Comparison of ENCODE assay signal across 9 mouse cellular contexts in the genomic region with DNA sequence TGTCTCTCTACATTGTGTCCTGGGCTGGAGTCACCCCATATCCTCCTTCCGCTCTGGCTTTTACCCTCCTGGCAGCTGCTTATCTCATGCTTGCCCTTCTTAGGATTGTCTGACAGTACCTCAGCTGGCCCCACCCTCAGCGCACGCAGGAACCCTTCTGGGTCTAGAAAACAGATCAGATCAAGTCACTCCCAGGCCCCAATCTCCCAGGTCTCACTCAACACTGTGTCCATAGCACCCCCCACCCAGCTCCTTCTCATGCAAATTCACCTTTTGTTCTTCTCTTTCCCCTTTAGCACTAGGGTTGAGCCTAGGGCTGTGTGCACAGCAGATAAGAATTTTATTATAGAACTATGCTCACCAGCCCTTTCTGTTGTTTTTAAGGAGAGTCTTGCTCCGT. TPM values are rescaled to one million over a fixed set of nuclear protein-coding genes. Genes with fewer than 3 reads are reported as not detected.
DNase-seq lines count a peak whose midpoint lies in the region; ATAC-seq and TF ChIP-seq lines count a peak whose summit lies in the region.
"Had no signal": no experiment of that assay in that cellular context is flagged by ENCODE, and none has a peak within 500 bp of the region (broad histone marks: within the 10 kb centered on the region; RNA-seq: fewer than 3 reads in every experiment).

No protein-coding gene starts in this region.

- no peak for TF ChIP-seq CTCF in small intestine, adult 2 months (IDR thresholded peaks at IDR 0.05; ENCODE audit: extremely low read depth, insufficient read length, insufficient replicate concordance, low read depth, low read length)

- H3K4me2 ChIP-seq in limb, embryonic 12.5 days = peak overlapping the region; percentile 11; the same call in 1 of the 2 replicates
- peak overlapping the region; percentile 100 for H3K4me2 ChIP-seq in liver, embryonic 12.5 days

- peaks cover 46% of the 10 kb centered on the region for H3K4me1 ChIP-seq in limb, embryonic 12.5 days (replicated peaks)
- H3K4me1 ChIP-seq in limb, embryonic 10.5 days = peaks cover 43% of the 10 kb centered on the region
- H3K4me1 ChIP-seq in liver, embryonic 12.5 days = peaks cover 97% of the 10 kb centered on the region
- peaks cover 48% of the 10 kb centered on the region for H3K4me1 ChIP-seq in small intestine, adult 2 months (ENCODE audit: control insufficient read depth, insufficient read depth, insufficient read length, low read length)

- no peak for ATAC-seq in limb, embryonic 12.5 days (ENCODE audit: insufficient number of reproducible peaks, insufficient read depth, low FRiP score, low TSS enrichment, low read depth)
- peak; percentile 30 for ATAC-seq in erythroblast, adult 5-6 weeks (replicated peaks; ENCODE audit: low FRiP score, poor library complexity, severe bottlenecking)
- ATAC-seq in liver, embryonic 12.5 days = peak; percentile 77

- peaks cover 9% of the 10 kb centered on the region; the same call in 1 of the 2 replicates for H3K36me3 ChIP-seq in limb, embryonic 12.5 days
- H3K36me3 ChIP-seq in limb, embryonic 10.5 days = peaks cover 4% of the 10 kb centered on the region; the same call in 1 of the 2 replicates
- H3K36me3 ChIP-seq in liver, embryonic 12.5 days = peaks cover 22% of the 10 kb centered on the region
- no peaks in the 10 kb centered on the region for H3K36me3 ChIP-seq in small intestine, adult 2 months (ENCODE audit: control insufficient read depth, insufficient read depth, low read length)

- DNase-seq in limb, embryonic 10.5 days (ENCODE audit: low spot score) = no peak
- no peak for DNase-seq in left cerebral cortex, postnatal 10 days (ENCODE audit: extremely low spot score in 1 of 2, low spot score in 2 of 2)
- no peak for DNase-seq in spleen, postnatal 14 days (ENCODE audit: low spot score in 2 of 2)
- no peak for DNase-seq in T-cell, adult 2 months (ENCODE audit: low spot score)
- DNase-seq: layer of hippocampus, postnatal 36 days had no signal

- no peak; the same call in 1 of the 2 replicates for TF ChIP-seq POLR2A in small intestine, adult 2 months (IDR thresholded peaks at IDR 0.05; ENCODE audit: low read depth, low read length)

- 51% methylated on average over 4 of the region's 4 CpGs for WGBS in limb, embryonic 12.5 days
- WGBS in limb, embryonic 10.5 days = 54% methylated on average over 4 of the region's 4 CpGs
- WGBS in liver, embryonic 12.5 days (ENCODE audit: insufficient replicate concordance) = 12% methylated on average over 4 of the region's 4 CpGs
- 29% methylated on average over 4 of the region's 4 CpGs for WGBS in small intestine, adult 2 months

- peaks cover 23% of the 10 kb centered on the region for H3K27me3 ChIP-seq in limb, embryonic 12.5 days
- H3K27me3 ChIP-seq in limb, embryonic 10.5 days (ENCODE audit: low read depth, poor library complexity, severe bottlenecking) = peaks cover 22% of the 10 kb centered on the region
- peaks cover 10% of the 10 kb centered on the region for H3K27me3 ChIP-seq in liver, embryonic 12.5 days (replicated peaks)
- 0 out of 2 replicates have a peak, but pooled peaks cover 8% of the 10 kb centered on the region for H3K27me3 ChIP-seq in small intestine, adult 2 months (ENCODE audit: control insufficient read depth, insufficient read depth, low read length)

- H3K9me3 ChIP-seq in limb, embryonic 12.5 days = no peaks in the 10 kb centered on the region
- H3K9me3 ChIP-seq in limb, embryonic 10.5 days (replicated peaks) = no peaks in the 10 kb centered on the region
- H3K9me3 ChIP-seq in liver, embryonic 12.5 days (replicated peaks) = no peaks in the 10 kb centered on the region

- no peak overlapping the region for H3K27ac ChIP-seq in limb, embryonic 12.5 days
- no peak overlapping the region for H3K27ac ChIP-seq in limb, embryonic 10.5 days
- peak overlapping the region; percentile 98 for H3K27ac ChIP-seq in liver, embryonic 12.5 days
- peak overlapping the region; percentile 82 for H3K27ac ChIP-seq in small intestine, adult 2 months (ENCODE audit: insufficient read depth, low read depth, low read length)

- intact Hi-C loops in left cerebral cortex, postnatal 10 days (cut with DNase I) = no loop called here

- H3K4me3 ChIP-seq in limb, embryonic 12.5 days (replicated peaks) = no peak overlapping the region
- no peak overlapping the region for H3K4me3 ChIP-seq in limb, embryonic 10.5 days
- H3K4me3 ChIP-seq in liver, embryonic 12.5 days = peak overlapping the region; percentile 77
- no peak overlapping the region for H3K4me3 ChIP-seq in small intestine, adult 2 months (ENCODE audit: low read depth, low read length)

- H3K9ac ChIP-seq in limb, embryonic 12.5 days (replicated peaks) = no peak overlapping the region
- peak overlapping the region; percentile 88 for H3K9ac ChIP-seq in liver, embryonic 12.5 days

RNA-seq across cellular contexts. Expression of a gene that starts 2.3 kb away (rescaled TPM):
- 6.7 and 9.9 TPM in 2 replicates for polyA plus RNA-seq in limb, embryonic 12.5 days (2016; fragmentation: Nextera tagmentation; extraction: Ambion mirVana)
- polyA plus RNA-seq in limb, embryonic 10.5 days (2016; fragmentation: Nextera tagmentation; extraction: Ambion mirVana) = 3.9 and 8.7 TPM in 2 replicates
- total RNA-seq in erythroblast, adult 5-6 weeks (2015; ENCODE audit: low replicate concordance) = 2.3 TPM in 2 replicates
- 0.98 and 1.6 TPM in 2 replicates for total RNA-seq in erythroblast, adult 5-6 weeks (2017; ENCODE audit: low replicate concordance)
- 11.1 and 11.9 TPM in 2 replicates for polyA plus RNA-seq in liver, embryonic 12.5 days (2016; fragmentation: Nextera tagmentation; extraction: Ambion mirVana)
- polyA plus RNA-seq in small intestine, adult 2 months (2012; rRNA removed) = 11.4 and 62.9 TPM in 2 replicates
- 10 to 100 TPM; 70.4 to 74.8 TPM for total RNA-seq in left cerebral cortex, postnatal 10 days (2021)

RNA-seq across cellular contexts. Expression of a gene that starts 6.3 kb away (rescaled TPM):
- 19.5 and 19.8 TPM in 2 replicates for polyA plus RNA-seq in limb, embryonic 12.5 days (2016; fragmentation: Nextera tagmentation; extraction: Ambion mirVana)
- polyA plus RNA-seq in limb, embryonic 10.5 days (2016; fragmentation: Nextera tagmentation; extraction: Ambion mirVana) = 6.7 and 10.7 TPM in 2 replicates
- not detected in 2 replicates for total RNA-seq in erythroblast, adult 5-6 weeks (2015; ENCODE audit: low replicate concordance)
- not detected in 2 replicates for total RNA-seq in erythroblast, adult 5-6 weeks (2017; ENCODE audit: low replicate concordance)
- 2.1 and 2.7 TPM in 2 replicates for polyA plus RNA-seq in liver, embryonic 12.5 days (2016; fragmentation: Nextera tagmentation; extraction: Ambion mirVana)
- 1.3 and 1.6 TPM in 2 replicates for polyA plus RNA-seq in small intestine, adult 2 months (2012; rRNA removed)
- 10 to 100 TPM; 13.1 to 14.4 TPM for total RNA-seq in left cerebral cortex, postnatal 10 days (2021)

RNA-seq across cellular contexts. Expression of a gene that starts 17.6 kb away (rescaled TPM):
- 18.3 and 20.2 TPM in 2 replicates for polyA plus RNA-seq in limb, embryonic 12.5 days (2016; fragmentation: Nextera tagmentation; extraction: Ambion mirVana)
- 24.1 and 24.5 TPM in 2 replicates for polyA plus RNA-seq in limb, embryonic 10.5 days (2016; fragmentation: Nextera tagmentation; extraction: Ambion mirVana)
- total RNA-seq in erythroblast, adult 5-6 weeks (2015; ENCODE audit: low replicate concordance) = 5.6 and 10.9 TPM in 2 replicates
- 6.0 and 6.8 TPM in 2 replicates for total RNA-seq in erythroblast, adult 5-6 weeks (2017; ENCODE audit: low replicate concordance)
- polyA plus RNA-seq in liver, embryonic 12.5 days (2016; fragmentation: Nextera tagmentation; extraction: Ambion mirVana) = 12.3 and 12.6 TPM in 2 replicates
- 4.2 and 4.6 TPM in 2 replicates for polyA plus RNA-seq in small intestine, adult 2 months (2012; rRNA removed)
- 10 to 100 TPM in 1 of 2 experiments, 1 to 10 TPM in 1; 8.9 to 10.4 TPM for total RNA-seq in left cerebral cortex, postnatal 10 days (2021)

RNA-seq across cellular contexts. Expression of a gene that starts 33.6 kb away (rescaled TPM):
- 392 and 404 TPM in 2 replicates for polyA plus RNA-seq in limb, embryonic 12.5 days (2016; fragmentation: Nextera tagmentation; extraction: Ambion mirVana)
- 414 and 422 TPM in 2 replicates for polyA plus RNA-seq in limb, embryonic 10.5 days (2016; fragmentation: Nextera tagmentation; extraction: Ambion mirVana)
- total RNA-seq in erythroblast, adult 5-6 weeks (2015; ENCODE audit: low replicate concordance) = 160 and 166 TPM in 2 replicates
- 53.8 and 97.7 TPM in 2 replicates for total RNA-seq in erythroblast, adult 5-6 weeks (2017; ENCODE audit: low replicate concordance)
- 371 and 388 TPM in 2 replicates for polyA plus RNA-seq in liver, embryonic 12.5 days (2016; fragmentation: Nextera tagmentation; extraction: Ambion mirVana)
- 549 and 948 TPM in 2 replicates for polyA plus RNA-seq in small intestine, adult 2 months (2012; rRNA removed)
- 1,000 to 10,000 TPM; 1,322 to 1,387 TPM for total RNA-seq in left cerebral cortex, postnatal 10 days (2021)

RNA-seq across cellular contexts. Expression of a gene that starts 39.5 kb away (rescaled TPM):
- 38.5 and 40.2 TPM in 2 replicates for polyA plus RNA-seq in limb, embryonic 12.5 days (2016; fragmentation: Nextera tagmentation; extraction: Ambion mirVana)
- 49.1 and 49.5 TPM in 2 replicates for polyA plus RNA-seq in limb, embryonic 10.5 days (2016; fragmentation: Nextera tagmentation; extraction: Ambion mirVana)
- 3.3 and 12.5 TPM in 2 replicates for total RNA-seq in erythroblast, adult 5-6 weeks (2015; ENCODE audit: low replicate concordance)
- total RNA-seq in erythroblast, adult 5-6 weeks (2017; ENCODE audit: low replicate concordance) = 11.0 and 15.1 TPM in 2 replicates
- 20.9 and 22.7 TPM in 2 replicates for polyA plus RNA-seq in liver, embryonic 12.5 days (2016; fragmentation: Nextera tagmentation; extraction: Ambion mirVana)
- polyA plus RNA-seq in small intestine, adult 2 months (2012; rRNA removed) = 61.6 and 187 TPM in 2 replicates
- 10 to 100 TPM; 33.3 to 36.0 TPM for total RNA-seq in left cerebral cortex, postnatal 10 days (2021)

Comparison
In these comparisons a context has a peak if more than half of its experiments do, and no peak if none do; other contexts are left out.
1. H3K27ac ChIP-seq: peak in liver, embryonic 12.5 days (single experiment) and small intestine, adult 2 months (single experiment); none in limb, embryonic 12.5 days (single experiment) and limb, embryonic 10.5 days (single experiment).